Mouse (Mus musculus): ENCODE results near the gene Herc3. TPM values are rescaled to one million over a fixed set of nuclear protein-coding genes. Genes with fewer than 3 reads are reported as not detected.
"Not testable (repeated sequence)": the region's sequence is repeated elsewhere in the genome, so short reads cannot be mapped to it uniquely, and the experiment has no call there.

The Herc3 gene
- polyA plus RNA-seq, 1 experiment from 2014 or later: 6.9 TPM

DNA sequence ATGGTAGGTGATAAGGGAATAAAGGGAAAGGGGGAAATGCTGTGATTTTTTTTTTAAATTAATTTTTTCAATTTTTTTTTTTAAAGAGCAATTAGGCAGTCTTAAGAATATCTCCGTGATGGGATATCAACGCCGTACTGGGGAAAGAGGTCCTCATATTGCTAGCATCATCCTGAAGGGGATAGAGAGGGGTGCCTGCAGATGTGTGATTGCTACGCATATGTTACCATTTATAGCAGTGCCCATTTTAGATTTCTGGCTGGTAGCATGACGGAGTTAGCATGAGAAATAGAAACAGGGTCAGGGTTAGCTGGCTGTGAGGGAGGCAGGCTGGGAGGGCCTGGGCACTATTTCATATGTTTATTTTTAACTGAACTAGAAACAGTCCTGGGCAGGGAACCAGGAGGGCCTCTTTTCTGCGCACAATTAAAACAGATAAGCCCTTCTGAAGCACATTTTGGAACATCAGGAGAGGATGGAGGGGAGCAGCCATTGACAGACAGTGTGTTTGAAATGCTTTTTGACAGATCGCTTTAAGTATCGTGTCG is 31.3 kb downstream of the Herc3 start:
- H3K4me3 ChIP-seq: no peak overlapping the region
- H3K27ac ChIP-seq: no peak overlapping the region; the same call in 1 of the 2 replicates
- WGBS: 47% methylated on average over 9 of the region's 9 CpGs
- 0 out of 2 replicates have a peak, but pooled peaks have one; percentile 15 for ATAC-seq (ENCODE audit: insufficient number of reproducible peaks, insufficient read depth, low FRiP score, low TSS enrichment, low read depth)
- H3K4me1 ChIP-seq: peaks cover 13% of the 10 kb centered on the region
- H3K4me2 ChIP-seq: no peak overlapping the region; the same call in 1 of the 2 replicates
- H3K9me3 ChIP-seq: no peaks in the 10 kb centered on the region
- H3K36me3 ChIP-seq: 0 out of 2 replicates have a peak, but pooled peaks cover 4% of the 10 kb centered on the region
- H3K27me3 ChIP-seq: no peaks in the 10 kb centered on the region
- H3K9ac ChIP-seq: no peak overlapping the region

DNA sequence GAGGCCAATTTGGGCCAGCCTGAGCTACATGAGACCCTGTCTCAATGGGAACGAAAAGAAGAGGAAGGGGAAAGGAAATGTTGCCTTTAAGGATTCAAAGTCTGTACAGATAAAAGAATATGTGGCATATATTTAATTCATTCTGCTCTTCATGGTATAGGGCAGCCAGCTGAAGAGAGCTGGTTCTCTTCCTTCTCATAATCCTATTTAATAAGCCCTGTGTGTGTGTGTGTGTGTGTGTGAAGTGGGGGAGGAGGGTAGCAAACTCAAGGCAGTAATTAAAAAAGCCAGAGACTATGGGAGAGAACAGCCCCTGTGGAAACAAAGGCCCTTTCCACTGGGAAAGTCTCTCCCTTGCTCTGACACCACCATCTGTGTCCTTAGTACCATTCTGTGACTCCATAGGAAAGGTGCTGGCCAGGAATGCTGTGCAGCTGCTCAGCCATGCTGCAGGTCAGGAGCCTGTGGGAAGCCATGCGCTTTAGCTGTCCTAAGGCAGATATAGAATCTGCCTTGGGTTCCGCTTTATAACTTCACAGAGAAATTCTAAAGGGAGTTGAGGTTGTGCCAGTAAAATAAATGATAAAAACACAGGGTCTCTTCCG is 32.5 kb downstream of the Herc3 start:
- Histone ChIP-seq H3K4me3 (no peak overlapping the region), H3K9me3 (no peaks in the 10 kb centered on the region), H3K27ac (no peak overlapping the region), H3K27me3 (no peaks in the 10 kb centered on the region), H3K4me2 (no peak overlapping the region), H3K9ac (no peak overlapping the region), H3K36me3 (0 out of 2 replicates have a peak, but pooled peaks cover 4% of the 10 kb centered on the region), H3K4me1 (peaks cover 13% of the 10 kb centered on the region)
- ATAC-seq (ENCODE audit: insufficient number of reproducible peaks, insufficient read depth, low FRiP score, low TSS enrichment, low read depth): no peak
- WGBS: 85% methylated on average over 4 of the region's 4 CpGs

GRCm38 (mm10) chr6:58867858-58868257 is 36.6 kb downstream of the Herc3 start:
- not testable (repeated sequence) for H3K9ac ChIP-seq; H3K27ac ChIP-seq; H3K36me3 ChIP-seq; H3K4me2 ChIP-seq; H3K27me3 ChIP-seq; H3K9me3 ChIP-seq; H3K4me3 ChIP-seq; H3K4me1 ChIP-seq; ATAC-seq (ENCODE audit: insufficient number of reproducible peaks, insufficient read depth, low FRiP score, low TSS enrichment, low read depth)
- WGBS: 93% methylated on average over 6 of the region's 6 CpGs

GRCm38 (mm10) chr6:58879572-58879971 is 48.3 kb downstream of the Herc3 start:
- H3K9ac ChIP-seq: no peak overlapping the region
- WGBS: 72% methylated on average over 4 of the region's 4 CpGs
- no peak for ATAC-seq (ENCODE audit: insufficient number of reproducible peaks, insufficient read depth, low FRiP score, low TSS enrichment, low read depth)
- H3K9me3 ChIP-seq: no peaks in the 10 kb centered on the region
- H3K4me3 ChIP-seq: no peak overlapping the region
- H3K27me3 ChIP-seq: no peaks in the 10 kb centered on the region
- no peak overlapping the region for H3K27ac ChIP-seq
- H3K4me1 ChIP-seq: no peaks in the 10 kb centered on the region
- no peak overlapping the region for H3K4me2 ChIP-seq
- H3K36me3 ChIP-seq: 0 out of 2 replicates have a peak, but pooled peaks cover 4% of the 10 kb centered on the region

DNA sequence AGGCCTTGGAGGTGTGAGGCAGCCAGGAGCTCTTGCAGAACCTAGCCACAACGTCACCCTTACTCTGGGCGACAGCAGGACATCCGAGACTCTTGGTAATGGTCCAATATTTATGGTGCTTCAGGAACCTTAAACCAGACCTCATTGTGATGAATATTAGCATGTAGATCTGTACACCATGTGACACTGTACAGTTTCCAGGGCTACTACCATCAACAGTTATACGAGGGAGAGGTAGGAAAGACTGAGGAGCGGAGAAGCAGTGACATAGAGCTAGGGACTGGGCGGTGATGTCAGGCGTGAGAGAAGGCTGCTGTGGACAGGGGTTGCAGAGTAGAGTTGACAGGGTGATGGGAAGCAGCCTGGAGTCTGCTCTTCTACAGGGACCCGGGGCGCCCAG is 48.7 kb downstream of the Herc3 start:
- WGBS: 91% methylated on average over 9 of the region's 9 CpGs
- no peak for ATAC-seq (ENCODE audit: insufficient number of reproducible peaks, insufficient read depth, low FRiP score, low TSS enrichment, low read depth)
- Histone ChIP-seq H3K36me3 (0 out of 2 replicates have a peak, but pooled peaks cover 4% of the 10 kb centered on the region), H3K4me3 (no peak overlapping the region), H3K9me3 (no peaks in the 10 kb centered on the region), H3K9ac (no peak overlapping the region), H3K27me3 (no peaks in the 10 kb centered on the region), H3K4me2 (no peak overlapping the region), H3K27ac (no peak overlapping the region), H3K4me1 (no peaks in the 10 kb centered on the region)

- Histone ChIP-seq H3K36me3 (0 out of 2 replicates have a peak, but pooled peaks cover 4% of the 10 kb centered on the region), H3K9ac (no peak overlapping the region), H3K27me3 (no peaks in the 10 kb centered on the region), H3K4me3 (no peak overlapping the region), H3K9me3 (no peaks in the 10 kb centered on the region), H3K4me2 (no peak overlapping the region), H3K4me1 (no peaks in the 10 kb centered on the region), H3K27ac (no peak overlapping the region)
- no peak for ATAC-seq (ENCODE audit: insufficient number of reproducible peaks, insufficient read depth, low FRiP score, low TSS enrichment, low read depth)
- 86% methylated on average over 5 of the region's 5 CpGs for WGBS
Observed at GRCm38 (mm10) chr6:58880861-58881260, 49.6 kb downstream of the Herc3 start.

DNA sequence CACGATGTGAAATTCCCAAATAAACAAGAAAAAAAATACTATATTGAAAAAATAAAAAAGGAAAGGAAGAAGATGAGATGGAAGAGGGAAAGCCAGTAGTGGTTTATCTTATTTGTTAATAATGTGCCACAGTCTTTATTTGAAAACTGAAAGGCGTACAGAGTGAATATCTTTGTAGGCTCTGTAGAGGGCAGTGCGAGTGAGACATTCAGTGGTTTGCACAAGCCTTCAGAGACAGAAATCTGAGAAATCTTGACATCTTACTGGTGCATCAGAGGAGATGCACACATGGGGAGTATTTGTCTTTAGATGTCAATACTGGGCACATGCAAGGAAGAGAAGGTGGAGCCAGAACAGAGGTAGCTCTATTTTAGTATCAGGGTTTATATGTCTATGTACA is 50.1 kb downstream of the Herc3 start:
- 89% methylated on average over 3 of the region's 3 CpGs for WGBS

GRCm38 (mm10) chr6:58882271-58882670 is 51.0 kb downstream of the Herc3 start:
- Histone ChIP-seq H3K36me3 (0 out of 2 replicates have a peak, but pooled peaks cover 4% of the 10 kb centered on the region), H3K9ac (no peak overlapping the region), H3K4me3 (no peak overlapping the region), H3K4me1 (no peaks in the 10 kb centered on the region), H3K27ac (no peak overlapping the region), H3K4me2 (no peak overlapping the region), H3K27me3 (no peaks in the 10 kb centered on the region), H3K9me3 (no peaks in the 10 kb centered on the region)
- ATAC-seq (ENCODE audit: insufficient number of reproducible peaks, insufficient read depth, low FRiP score, low TSS enrichment, low read depth): no peak
- WGBS: 75% methylated on average over 6 of the region's 6 CpGs

More for the DNA sequence above, 50.1 kb downstream of the Herc3 start:
- Histone ChIP-seq H3K27me3 (no peaks in the 10 kb centered on the region), H3K4me2 (no peak overlapping the region), H3K36me3 (0 out of 2 replicates have a peak, but pooled peaks cover 4% of the 10 kb centered on the region), H3K4me1 (no peaks in the 10 kb centered on the region), H3K27ac (no peak overlapping the region), H3K9ac (no peak overlapping the region), H3K4me3 (no peak overlapping the region), H3K9me3 (no peaks in the 10 kb centered on the region)
- ATAC-seq (ENCODE audit: insufficient number of reproducible peaks, insufficient read depth, low FRiP score, low TSS enrichment, low read depth): no peak

DNA sequence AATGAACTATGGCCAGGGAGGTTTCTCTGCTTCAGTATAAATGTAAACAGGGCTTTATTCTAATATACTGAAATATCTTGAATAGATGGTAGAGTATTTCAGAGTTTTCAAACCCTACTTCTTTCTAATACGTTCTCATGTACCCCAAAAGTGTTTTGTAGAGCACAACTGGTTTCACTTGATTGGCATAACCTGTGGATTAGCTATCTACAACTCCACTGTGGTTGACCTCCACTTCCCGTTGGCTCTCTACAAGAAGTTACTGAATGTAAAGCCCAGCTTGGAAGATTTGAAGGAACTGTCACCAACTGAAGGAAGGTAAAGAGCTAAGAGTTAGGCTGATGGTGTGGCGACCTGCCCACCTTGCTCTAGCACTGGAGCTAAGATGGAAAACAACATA is 58.7 kb downstream of the Herc3 start:
- no peaks in the 10 kb centered on the region for H3K9me3 ChIP-seq
- no peak overlapping the region for H3K27ac ChIP-seq
- no peaks in the 10 kb centered on the region for H3K27me3 ChIP-seq
- H3K4me1 ChIP-seq: no peaks in the 10 kb centered on the region
- H3K4me3 ChIP-seq: no peak overlapping the region
- 90% methylated on average over 3 of the region's 3 CpGs for WGBS
- ATAC-seq (ENCODE audit: insufficient number of reproducible peaks, insufficient read depth, low FRiP score, low TSS enrichment, low read depth): no peak
- H3K4me2 ChIP-seq: no peak overlapping the region
- H3K9ac ChIP-seq: no peak overlapping the region
- H3K36me3 ChIP-seq: peaks cover 6% of the 10 kb centered on the region; the same call in 1 of the 2 replicates

GRCm38 (mm10) chr6:58893307-58893706 is 62.0 kb downstream of the Herc3 start:
- Histone ChIP-seq H3K9me3 (no peaks in the 10 kb centered on the region), H3K4me2 (no peak overlapping the region), H3K4me3 (no peak overlapping the region), H3K4me1 (no peaks in the 10 kb centered on the region), H3K9ac (no peak overlapping the region), H3K36me3 (peaks cover 6% of the 10 kb centered on the region; the same call in 1 of the 2 replicates), H3K27ac (no peak overlapping the region), H3K27me3 (no peaks in the 10 kb centered on the region)
- ATAC-seq (ENCODE audit: insufficient number of reproducible peaks, insufficient read depth, low FRiP score, low TSS enrichment, low read depth): no peak
- WGBS: 85% methylated on average over 6 of the region's 6 CpGs

- peaks cover 4% of the 10 kb centered on the region; the same call in 1 of the 2 replicates for H3K36me3 ChIP-seq
- no peak overlapping the region for H3K4me3 ChIP-seq
- no peaks in the 10 kb centered on the region for H3K9me3 ChIP-seq
- H3K4me2 ChIP-seq: no peak overlapping the region
- no peaks in the 10 kb centered on the region for H3K4me1 ChIP-seq
- no peak overlapping the region for H3K9ac ChIP-seq
- no peak overlapping the region for H3K27ac ChIP-seq
- ATAC-seq (ENCODE audit: insufficient number of reproducible peaks, insufficient read depth, low FRiP score, low TSS enrichment, low read depth): no peak
- no peaks in the 10 kb centered on the region for H3K27me3 ChIP-seq
- WGBS: 88% methylated on average over 4 of the region's 4 CpGs
Observed at GRCm38 (mm10) chr6:58894994-58895393, 63.7 kb downstream of the Herc3 start.

GRCm38 (mm10) chr6:58896648-58897047 is 65.4 kb downstream of the Herc3 start:
- Histone ChIP-seq H3K27ac (no peak overlapping the region), H3K4me1 (no peaks in the 10 kb centered on the region), H3K4me3 (no peak overlapping the region), H3K27me3 (no peaks in the 10 kb centered on the region), H3K4me2 (no peak overlapping the region), H3K36me3 (no peaks in the 10 kb centered on the region; the same call in 1 of the 2 replicates), H3K9me3 (no peaks in the 10 kb centered on the region), H3K9ac (no peak overlapping the region)
- no peak for ATAC-seq (ENCODE audit: insufficient number of reproducible peaks, insufficient read depth, low FRiP score, low TSS enrichment, low read depth)
- WGBS: 78% methylated on average over 3 of the region's 3 CpGs
